Mouse (Mus musculus) small intestine, adult 2 months (tissue): ENCODE results near the gene Ccdc124. TPM values are rescaled to one million over a fixed set of nuclear protein-coding genes. Genes with fewer than 3 reads are reported as not detected.

Source experiments
- H3K27ac ChIP-seq: fragments of 200-500 bp; 2 replicates; pipeline ENCODE4 v1.5.1; 2012; ENCODE audit warnings: low read depth, low read length, control low read depth, inconsistent platforms; ENCODE audit not compliant: insufficient read depth
- H3K27me3 ChIP-seq: fragments of 200-500 bp; 2 replicates; pipeline ENCODE4 v1.6.1; 2012; ENCODE audit warnings: mild to moderate bottlenecking, moderate library complexity, low read length, inconsistent platforms; ENCODE audit not compliant: control insufficient read depth, insufficient read depth
- H3K36me3 ChIP-seq: fragments of 200-500 bp; 2 replicates; pipeline ENCODE4 v1.6.1; 2012; ENCODE audit warnings: mild to moderate bottlenecking, low read length, control low read depth, inconsistent platforms; ENCODE audit not compliant: control insufficient read depth, insufficient read depth
- H3K4me1 ChIP-seq: fragments of 200-500 bp; 2 replicates; pipeline ENCODE4 v1.6.1; 2012; ENCODE audit warnings: low read length, inconsistent platforms, mixed read lengths; ENCODE audit not compliant: control insufficient read depth, insufficient read depth, insufficient read length
- H3K4me3 ChIP-seq: fragments of 200-500 bp; 2 replicates; pipeline ENCODE4 v1.5.1; 2012; ENCODE audit warnings: low read depth, mild to moderate bottlenecking, control low read depth, inconsistent platforms, low read length, moderate library complexity
- CTCF ChIP-seq: fragments of 200-500 bp; IDR thresholded peaks from 2 replicates; pipeline ENCODE4 v1.5.1; 2012; ENCODE audit warnings: low read depth, mild to moderate bottlenecking, control low read depth, inconsistent platforms, low read length, moderate library complexity, mixed read lengths; ENCODE audit not compliant: insufficient replicate concordance, insufficient read length; ENCODE audit errors: extremely low read depth
- POLR2A ChIP-seq: fragments of 200-500 bp; IDR thresholded peaks from 2 replicates; pipeline ENCODE4 v1.6.1; 2012; ENCODE audit warnings: low read depth, mild to moderate bottlenecking, control low read depth, inconsistent platforms, low read length, moderate library complexity
- WGBS: fragments of 180-500 bp; shearing (Covaris S2); methylation state at CpG from one replicate; pipeline ENCODE4 v1.1.7; 2018; 5-methylcytosine and 5-hydroxymethylcytosine counted together
- polyA plus RNA-seq: library from polyadenylated mRNA; depleted of rRNA; stranded (reverse); fragments of >200 nt; gene quantifications from 2 replicates; pipeline ENCODE4 v1.2.3, GENCODE M21; 2012

Gene Ccdc124
- polyA plus RNA-seq, 1 experiment = 64.7 TPM

- peaks cover 14% of the 10 kb centered on the region for H3K27me3 ChIP-seq
- peaks cover 14% of the 10 kb centered on the region for H3K4me1 ChIP-seq
- TF ChIP-seq POLR2A (no peak), CTCF (no peak)
- peaks cover 14% of the 10 kb centered on the region for H3K36me3 ChIP-seq
- H3K4me3 ChIP-seq = no peak overlapping the region
- H3K27ac ChIP-seq = no peak overlapping the region
- 87% methylated on average over 5 of the region's 5 CpGs for whole genome bisulfite sequencing
Measured at GRCm38 (mm10) chr8:70890656-70891055, 16.9 kb upstream of the Ccdc124 start.

GRCm38 (mm10) chr8:70887669-70888068 lies 13.9 kb upstream of the Ccdc124 start:
- Histone ChIP-seq H3K4me1 (peaks cover 12% of the 10 kb centered on the region), H3K4me3 (no peak overlapping the region), H3K27ac (no peak overlapping the region), H3K36me3 (no peaks in the 10 kb centered on the region), H3K27me3 (peaks cover 10% of the 10 kb centered on the region)
- 4% methylated on average over 18 of the region's 18 CpGs for WGBS
- TF ChIP-seq CTCF = no peak
- TF ChIP-seq POLR2A = no peak

- H3K36me3 ChIP-seq = no peaks in the 10 kb centered on the region
- no peaks in the 10 kb centered on the region for H3K27me3 ChIP-seq
- H3K4me1 ChIP-seq = no peaks in the 10 kb centered on the region
- H3K4me3 ChIP-seq = no peak overlapping the region
- H3K27ac ChIP-seq = no peak overlapping the region
- 20% methylated on average over 12 of the region's 12 CpGs for WGBS
- TF ChIP-seq POLR2A (no peak), CTCF (no peak)
Measured at GRCm38 (mm10) chr8:70885612-70886011, 11.9 kb upstream of the Ccdc124 start.

GRCm38 (mm10) chr8:70884683-70885082 lies 10.9 kb upstream of the Ccdc124 start:
- TF ChIP-seq POLR2A = no peak
- TF ChIP-seq CTCF = no peak
- Histone ChIP-seq H3K27me3 (no peaks in the 10 kb centered on the region), H3K4me1 (no peaks in the 10 kb centered on the region), H3K27ac (no peak overlapping the region), H3K4me3 (no peak overlapping the region), H3K36me3 (no peaks in the 10 kb centered on the region)
- WGBS = 76% methylated on average over 10 of the region's 10 CpGs

GRCm38 (mm10) chr8:70884186-70884585 lies 10.5 kb upstream of the Ccdc124 start:
- no peak overlapping the region for H3K27ac ChIP-seq
- H3K4me1 ChIP-seq = no peaks in the 10 kb centered on the region
- H3K4me3 ChIP-seq = no peak overlapping the region
- TF ChIP-seq POLR2A (no peak), CTCF (no peak)
- 79% methylated on average over 4 of the region's 4 CpGs for WGBS
- H3K27me3 ChIP-seq = no peaks in the 10 kb centered on the region
- H3K36me3 ChIP-seq = no peaks in the 10 kb centered on the region

GRCm38 (mm10) chr8:70880546-70880945 lies 6.8 kb upstream of the Ccdc124 start:
- no peaks in the 10 kb centered on the region for H3K27me3 ChIP-seq
- WGBS = 31% methylated on average over 11 of the region's 11 CpGs
- TF ChIP-seq POLR2A = no peak
- TF ChIP-seq CTCF = no peak
- H3K4me3 ChIP-seq = no peak overlapping the region
- H3K4me1 ChIP-seq = no peaks in the 10 kb centered on the region
- H3K27ac ChIP-seq = no peak overlapping the region
- H3K36me3 ChIP-seq = no peaks in the 10 kb centered on the region

GRCm38 (mm10) chr8:70880126-70880525 lies 6.4 kb upstream of the Ccdc124 start:
- 8% methylated on average over 4 of the region's 4 CpGs for WGBS
- Histone ChIP-seq H3K27me3 (no peaks in the 10 kb centered on the region), H3K4me3 (no peak overlapping the region), H3K27ac (no peak overlapping the region), H3K4me1 (no peaks in the 10 kb centered on the region), H3K36me3 (no peaks in the 10 kb centered on the region)
- no peak for TF ChIP-seq POLR2A

- WGBS = 81% methylated on average over 4 of the region's 4 CpGs
- no peak overlapping the region for H3K4me3 ChIP-seq
- no peaks in the 10 kb centered on the region for H3K27me3 ChIP-seq
- no peaks in the 10 kb centered on the region for H3K4me1 ChIP-seq
- no peak for TF ChIP-seq POLR2A
- TF ChIP-seq CTCF = no peak
- no peaks in the 10 kb centered on the region for H3K36me3 ChIP-seq
- no peak overlapping the region for H3K27ac ChIP-seq
Measured at GRCm38 (mm10) chr8:70879500-70879899, 5.8 kb upstream of the Ccdc124 start.
